In the genomic region with DNA sequence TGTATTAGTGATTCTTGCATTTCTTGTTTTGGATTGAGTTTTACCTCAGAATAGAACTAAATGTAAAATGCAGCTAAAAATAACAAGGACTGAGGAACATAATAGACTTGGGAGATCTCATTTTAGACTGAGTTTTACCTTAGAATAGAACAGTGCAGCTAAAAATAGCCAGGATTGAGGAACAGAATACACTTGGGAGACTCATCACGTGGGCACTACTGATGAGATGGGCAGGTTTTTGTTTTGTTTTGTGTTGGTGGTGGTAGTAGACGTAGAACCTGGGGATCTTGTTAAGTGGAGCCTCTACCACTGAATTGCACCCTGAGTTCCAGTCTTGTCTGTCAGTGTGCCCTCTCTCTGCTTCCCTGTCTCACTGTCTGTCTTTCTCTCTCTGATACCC, we compare ENCODE assay signal across 21 mouse cellular contexts. TPM values are rescaled to one million over a fixed set of nuclear protein-coding genes. Genes with fewer than 3 reads are reported as not detected.
DNase-seq lines count a peak whose midpoint lies in the region; ATAC-seq and TF ChIP-seq lines count a peak whose summit lies in the region.
"Had no signal": no experiment of that assay in that cellular context is flagged by ENCODE, and none has a peak within 500 bp of the region (broad histone marks: within the 10 kb centered on the region; RNA-seq: fewer than 3 reads in every experiment).

No protein-coding gene starts in this region.

- peak overlapping the region; percentile 19 for H3K4me3 ChIP-seq in cerebellum, adult 2 months (replicated peaks; ENCODE audit: insufficient read depth, low read depth, low read length)
- peak overlapping the region; percentile 18 for H3K4me3 ChIP-seq in heart, adult 2 months
- H3K4me3 ChIP-seq in left cerebral cortex, adult 2 months, result peak overlapping the region; percentile 88
- H3K4me3 ChIP-seq in heart, embryonic 16.5 days (ENCODE audit: low read length), result no peak overlapping the region; the same call in 1 of the 2 replicates
- no peak overlapping the region for H3K4me3 ChIP-seq in stomach, postnatal 0 days (ENCODE audit: low read depth, low read length)
- H3K4me3 ChIP-seq: embryonic facial prominence, embryonic 12.5 days; hindbrain, embryonic 13.5 days; limb, embryonic 10.5 days; liver, embryonic 12.5 days; lung, embryonic 15.5 days had no signal

- WGBS in cerebellum, adult 2 months, result 53% methylated on average over 2 of the region's 2 CpGs
- WGBS in heart, adult 2 months, result 29% methylated on average over 2 of the region's 2 CpGs
- 36% methylated on average over 2 of the region's 2 CpGs for WGBS in heart, embryonic 16.5 days
- 71% methylated on average over 2 of the region's 2 CpGs for WGBS in stomach, postnatal 0 days

- no peak for TF ChIP-seq CTCF in cerebellum, adult 2 months (IDR thresholded peaks at IDR 0.05; ENCODE audit: borderline replicate concordance, insufficient read depth, low read depth, low read length)
- TF ChIP-seq CTCF in heart, adult 2 months (IDR thresholded peaks at IDR 0.05), result no peak
- no peak for TF ChIP-seq CTCF in left cerebral cortex, adult 2 months (IDR thresholded peaks at IDR 0.05)
- TF ChIP-seq CTCF in stomach, postnatal 0 days (IDR thresholded peaks at IDR 0.05; ENCODE audit: low read depth), result no peak

- intact Hi-C loops in heart, adult 2 months (cut with DNase I), result loop anchor here (5.0 kb wide), 1 partner anchor 40 kb away; no protein-coding TSS in a partner anchor
- intact Hi-C loops in heart, postnatal 14 days (cut with DNase I), result no loop called here
- intact Hi-C loops in left cerebral cortex, adult 2 months (cut with DNase I), result loop anchor here (2.0 to 5.0 kb wide), 3 partner anchors 13 to 263 kb away; a partner anchor contains a TSS

- no peak overlapping the region for H3K9ac ChIP-seq in heart, adult 2 months (ENCODE audit: low read depth, low read length)
- H3K9ac ChIP-seq in heart, embryonic 16.5 days (ENCODE audit: low read length), result no peak overlapping the region
- no peak overlapping the region for H3K9ac ChIP-seq in stomach, postnatal 0 days (ENCODE audit: low read length)
- H3K9ac ChIP-seq: embryonic facial prominence, embryonic 12.5 days; hindbrain, embryonic 13.5 days; liver, embryonic 12.5 days; lung, embryonic 15.5 days had no signal

- no peaks in the 10 kb centered on the region for H3K9me3 ChIP-seq in heart, embryonic 16.5 days (replicated peaks; ENCODE audit: control insufficient read depth, low read length)
- no peaks in the 10 kb centered on the region for H3K9me3 ChIP-seq in stomach, postnatal 0 days (ENCODE audit: control insufficient read depth, low read length)
- H3K9me3 ChIP-seq: embryonic facial prominence, embryonic 12.5 days; hindbrain, embryonic 13.5 days; limb, embryonic 10.5 days; liver, embryonic 12.5 days; lung, embryonic 15.5 days had no signal

- no peak overlapping the region for H3K27ac ChIP-seq in cerebellum, adult 2 months (ENCODE audit: insufficient read depth, low read length)
- peak overlapping the region; percentile 86 for H3K27ac ChIP-seq in heart, adult 2 months
- peak overlapping the region; percentile 85 for H3K27ac ChIP-seq in left cerebral cortex, adult 2 months
- H3K27ac ChIP-seq in heart, embryonic 16.5 days (ENCODE audit: low read length), result peak overlapping the region; percentile 74
- H3K27ac ChIP-seq in stomach, postnatal 0 days (replicated peaks), result no peak overlapping the region
- H3K27ac ChIP-seq: embryonic facial prominence, embryonic 12.5 days; hindbrain, embryonic 13.5 days; limb, embryonic 10.5 days; liver, embryonic 12.5 days; lung, embryonic 15.5 days had no signal

- no peak for ATAC-seq in heart, embryonic 16.5 days (replicated peaks; ENCODE audit: extremely low read depth, insufficient read depth, low FRiP score)
- no peak for ATAC-seq in stomach, postnatal 0 days (ENCODE audit: low FRiP score, low TSS enrichment)
- ATAC-seq: activated CD4-positive, CD25-positive, alpha-beta regulatory T cell, adult 4 months; liver, embryonic 12.5 days had no signal

- TF ChIP-seq POLR2A in cerebellum, adult 2 months (IDR thresholded peaks at IDR 0.05; ENCODE audit: borderline replicate concordance, insufficient read depth, low read length), result no peak
- TF ChIP-seq POLR2A in heart, adult 2 months (IDR thresholded peaks at IDR 0.05; ENCODE audit: insufficient read depth, low read depth, low read length), result no peak

- no peaks in the 10 kb centered on the region for H3K36me3 ChIP-seq in heart, adult 2 months (ENCODE audit: control insufficient read depth, insufficient read depth, low read length)
- no peaks in the 10 kb centered on the region for H3K36me3 ChIP-seq in heart, embryonic 16.5 days (ENCODE audit: control insufficient read depth, insufficient read depth)
- no peaks in the 10 kb centered on the region for H3K36me3 ChIP-seq in stomach, postnatal 0 days (ENCODE audit: control insufficient read depth, insufficient read depth, low read length)
- H3K36me3 ChIP-seq: embryonic facial prominence, embryonic 12.5 days; hindbrain, embryonic 13.5 days; limb, embryonic 10.5 days; liver, embryonic 12.5 days; lung, embryonic 15.5 days had no signal

- peaks cover 6% of the 10 kb centered on the region for H3K4me1 ChIP-seq in cerebellum, adult 2 months (ENCODE audit: control insufficient read depth, insufficient read depth, low read length)
- peaks cover 7% of the 10 kb centered on the region for H3K4me1 ChIP-seq in heart, adult 2 months (ENCODE audit: control insufficient read depth, insufficient read depth, low read length)
- peaks cover 22% of the 10 kb centered on the region for H3K4me1 ChIP-seq in heart, embryonic 16.5 days (ENCODE audit: control insufficient read depth, insufficient read depth, low read length)
- H3K4me1 ChIP-seq in stomach, postnatal 0 days (replicated peaks; ENCODE audit: control insufficient read depth, insufficient read depth), result peaks cover 5% of the 10 kb centered on the region; the same call in 1 of the 2 replicates

- H3K79me2 ChIP-seq in heart, adult 2 months (replicated peaks; ENCODE audit: control insufficient read depth, insufficient read depth, low read length), result no peaks in the 10 kb centered on the region

- H3K4me2 ChIP-seq in heart, embryonic 16.5 days (ENCODE audit: low read depth, low read length), result peak overlapping the region; percentile 49
- no peak overlapping the region for H3K4me2 ChIP-seq in stomach, postnatal 0 days (replicated peaks; ENCODE audit: low read depth)
- H3K4me2 ChIP-seq: embryonic facial prominence, embryonic 12.5 days; liver, embryonic 12.5 days; lung, embryonic 15.5 days had no signal

- no peak for DNase-seq in cerebellum, adult 2 months
- no peak for DNase-seq in cerebellum, postnatal 10 days
- no peak for DNase-seq in heart, adult 2 months
- no peak for DNase-seq in heart, postnatal 14 days
- DNase-seq in left cerebral cortex, adult 2 months (ENCODE audit: extremely low spot score in 1 of 2, low spot score in 2 of 2), result no peak
- no peak for DNase-seq in left cerebral cortex, adult 11 months (ENCODE audit: low spot score)
- DNase-seq in stomach, postnatal 0 days (ENCODE audit: low spot score), result no peak
- DNase-seq: adrenal gland, postnatal 36 days; gastrocnemius, postnatal 10 days; kidney, adult 18-20 months; kidney, postnatal 25 days; layer of hippocampus, postnatal 36 days; thymus, postnatal 14 days had no signal

- no peaks in the 10 kb centered on the region for H3K27me3 ChIP-seq in cerebellum, adult 2 months (ENCODE audit: control insufficient read depth, insufficient read depth, low read length)
- no peaks in the 10 kb centered on the region for H3K27me3 ChIP-seq in heart, adult 2 months (ENCODE audit: control insufficient read depth, insufficient read depth, low read length)
- 0 out of 2 replicates have a peak, but pooled peaks cover 2% of the 10 kb centered on the region for H3K27me3 ChIP-seq in heart, embryonic 16.5 days (ENCODE audit: control insufficient read depth, insufficient read depth, low read length)
- no peaks in the 10 kb centered on the region for H3K27me3 ChIP-seq in stomach, postnatal 0 days (ENCODE audit: control insufficient read depth, insufficient read depth, low read length)
- H3K27me3 ChIP-seq: hindbrain, embryonic 13.5 days had no signal

- TF ChIP-seq EP300 in heart, adult 2 months (IDR thresholded peaks at IDR 0.05; ENCODE audit: insufficient read depth, low read depth, low read length), result no peak
- TF ChIP-seq EP300 in stomach, postnatal 0 days (optimal IDR thresholded peaks at IDR 0.05), result no peak

RNA-seq across cellular contexts. Expression of a gene that starts 2.1 kb away (rescaled TPM):
- 55.0 and 55.1 TPM in 2 replicates for polyA plus RNA-seq in cerebellum, adult 2 months (2012; rRNA removed)
- 10 to 100 TPM; 33.7 to 46.8 TPM for total RNA-seq in heart, adult 2 months (2021)
- polyA plus RNA-seq in heart, adult 2 months (2012; rRNA removed), result 28.3 and 28.5 TPM in 2 replicates
- total RNA-seq in heart, postnatal 14 days (2021), result 10 to 100 TPM; 23.3 to 26.7 TPM
- total RNA-seq in left cerebral cortex, adult 2 months (2021), result 100 to 1,000 TPM; 110 to 123 TPM
- 30.8 and 31.6 TPM in 2 replicates for polyA plus RNA-seq in heart, embryonic 16.5 days (2015; fragmentation: Nextera tagmentation; extraction: Ambion mirVana)
- polyA plus RNA-seq in stomach, postnatal 0 days (2015; fragmentation: Nextera tagmentation; extraction: Ambion mirVana), result 4.8 and 6.3 TPM in 2 replicates
- total RNA-seq: monocyte, adult 5-6 weeks had no signal

RNA-seq across cellular contexts. Expression of a gene that starts 56.2 kb away (rescaled TPM):
- polyA plus RNA-seq in cerebellum, adult 2 months (2012; rRNA removed), result 9.6 and 10.4 TPM in 2 replicates
- total RNA-seq in heart, adult 2 months (2021), result 1 to 10 TPM; 4.8 to 7.3 TPM
- 3.0 and 6.6 TPM in 2 replicates for polyA plus RNA-seq in heart, adult 2 months (2012; rRNA removed)
- 1 to 10 TPM; 5.8 to 6.4 TPM for total RNA-seq in heart, postnatal 14 days (2021)
- total RNA-seq in left cerebral cortex, adult 2 months (2021), result 1 to 10 TPM; 6.1 to 6.9 TPM
- polyA plus RNA-seq in heart, embryonic 16.5 days (2015; fragmentation: Nextera tagmentation; extraction: Ambion mirVana), result 7.4 and 8.0 TPM in 2 replicates
- polyA plus RNA-seq in stomach, postnatal 0 days (2015; fragmentation: Nextera tagmentation; extraction: Ambion mirVana), result 2.1 and 2.3 TPM in 2 replicates

Comparison
In these comparisons a context has a peak if more than half of its experiments do, and no peak if none do; other contexts are left out.
1. H3K4me3 ChIP-seq: peak in cerebellum, adult 2 months (single experiment), heart, adult 2 months (single experiment) and left cerebral cortex, adult 2 months (single experiment); none in heart, embryonic 16.5 days (single experiment) and stomach, postnatal 0 days (single experiment).
2. H3K27ac ChIP-seq: peak in heart, adult 2 months (single experiment), left cerebral cortex, adult 2 months (single experiment) and heart, embryonic 16.5 days (single experiment); none in cerebellum, adult 2 months (single experiment) and stomach, postnatal 0 days (single experiment).